Mouse (Mus musculus) brain, embryonic 18.5 days (tissue): ENCODE data around the gene Scnm1.
A peak's percentile ranks its signal among the peaks of the same experiment; 100 is the strongest.
"Not testable (repeated sequence)": the region's sequence is repeated elsewhere in the genome, so short reads cannot be mapped to it uniquely, and the experiment has no call there.

Experiments
- DNase-seq: peaks from one replicate; pipeline ENCODE4 v3.0.0-alpha.2; 2012; ENCODE audit warnings: low read depth, low spot score

The Scnm1 gene

GRCm38 (mm10) chr3:95147924-95148323 lies 14.1 kb upstream of the Scnm1 start:
- no peak for DNase-seq

- no peak for DNase-seq
Observed at GRCm38 (mm10) chr3:95142617-95143011, 8.8 kb upstream of the Scnm1 start.

- DNase-seq, result no peak
Observed at GRCm38 (mm10) chr3:95141952-95142616, 8.3 kb upstream of the Scnm1 start, which contains the start of gene Tnfaip8l2. Gene Tnfaip8l2 (minus strand): TSS chr3:95142360.

GRCm38 (mm10) chr3:95141474-95141873 lies 7.7 kb upstream of the Scnm1 start:
- no peak for DNase-seq

- no peak for DNase-seq
Observed at GRCm38 (mm10) chr3:95140795-95141194, 7.0 kb upstream of the Scnm1 start.

- no peak for DNase-seq
Observed at GRCm38 (mm10) chr3:95140289-95140595, 6.4 kb upstream of the Scnm1 start.

- DNase-seq, result no peak
Observed at GRCm38 (mm10) chr3:95139586-95140288, 5.9 kb upstream of the Scnm1 start.

GRCm38 (mm10) chr3:95136336-95136735 lies 2.5 kb upstream of the Scnm1 start:
- no peak for DNase-seq

GRCm38 (mm10) chr3:95135433-95136052 lies 1.7 kb upstream of the Scnm1 start:
- no peak for DNase-seq

- no peak for DNase-seq
Observed at GRCm38 (mm10) chr3:95135023-95135422, 1.2 kb upstream of the Scnm1 start.

GRCm38 (mm10) chr3:95134133-95134532 lies 322 bp upstream of the Scnm1 start:
- DNase-seq, result not testable (repeated sequence)

GRCm38 (mm10) chr3:95133176-95133575 lies 635 bp downstream of the Scnm1 start:
- DNase-seq, result no peak

GRCm38 (mm10) chr3:95132389-95132788 lies 1.4 kb downstream of the Scnm1 start:
- not testable (repeated sequence) for DNase-seq

GRCm38 (mm10) chr3:95130081-95130480 lies 3.7 kb downstream of the Scnm1 start:
- DNase-seq, result no peak

- DNase-seq, result no peak
Observed at GRCm38 (mm10) chr3:95129226-95129651, 4.6 kb downstream of the Scnm1 start.

GRCm38 (mm10) chr3:95124972-95125371 lies 8.8 kb downstream of the Scnm1 start:
- no peak for DNase-seq

- no peak for DNase-seq
Observed at GRCm38 (mm10) chr3:95124246-95124645, 9.6 kb downstream of the Scnm1 start, which contains the start of gene Tmod4. Gene Tmod4 (plus strand): TSS chr3:95124476.

- no peak for DNase-seq
Observed at GRCm38 (mm10) chr3:95121580-95121979, 12.2 kb downstream of the Scnm1 start.

- DNase-seq, result no peak
Observed at GRCm38 (mm10) chr3:95117751-95118150, 16.1 kb downstream of the Scnm1 start.

- no peak for DNase-seq
Observed at GRCm38 (mm10) chr3:95112760-95113159, 21.1 kb downstream of the Scnm1 start.

GRCm38 (mm10) chr3:95110911-95111726 lies 22.7 kb downstream of the Scnm1 start, which contains the start of gene Vps72:
Gene Vps72 (plus strand): TSS chr3:95111022.
- peak; percentile 81 for DNase-seq

- no peak for DNase-seq
Observed at GRCm38 (mm10) chr3:95107898-95108297, 25.9 kb downstream of the Scnm1 start.
